Mouse (Mus musculus) thymus, adult 2 months (tissue): ENCODE measurements around the gene Xirp1. TPM values are rescaled to one million over a fixed set of nuclear protein-coding genes. Genes with fewer than 3 reads are reported as not detected.

Source experiments
- DNase-seq: peaks from one replicate; pipeline ENCODE4 v3.0.0; 2021
- H3K27ac ChIP-seq: fragments of 200-500 bp; 2 replicates; pipeline ENCODE4 v1.5.1; 2012; ENCODE audit warnings: low read length, control low read depth; ENCODE audit not compliant: control insufficient read depth, insufficient read depth
- H3K27me3 ChIP-seq: fragments of 200-500 bp; 2 replicates; pipeline ENCODE4 v1.6.1; 2012; ENCODE audit warnings: mild to moderate bottlenecking, low read length, moderate library complexity, mixed read lengths; ENCODE audit not compliant: control insufficient read depth, insufficient read depth
- H3K36me3 ChIP-seq: fragments of 200-500 bp; 2 replicates; pipeline ENCODE4 v1.6.1; 2012; ENCODE audit warnings: mild to moderate bottlenecking, low read length, moderate library complexity; ENCODE audit not compliant: control insufficient read depth, insufficient read depth
- H3K4me1 ChIP-seq: fragments of 200-500 bp; replicated peaks from 2 replicates; pipeline ENCODE4 v1.6.1; 2012; ENCODE audit warnings: low read length; ENCODE audit not compliant: control insufficient read depth, insufficient read depth
- H3K4me3 ChIP-seq: fragments of 200-500 bp; 2 replicates; pipeline ENCODE4 v1.5.1; 2012; ENCODE audit warnings: mild to moderate bottlenecking, low read length, control low read depth, moderate library complexity; ENCODE audit not compliant: control insufficient read depth, insufficient read depth
- CTCF ChIP-seq: fragments of 200-500 bp; IDR thresholded peaks from 2 replicates; pipeline ENCODE4 v1.5.1; 2012; ENCODE audit warnings: mild to moderate bottlenecking, control low read depth, low read length, moderate library complexity, borderline replicate concordance; ENCODE audit not compliant: control insufficient read depth, poor library complexity, insufficient read depth; ENCODE audit errors: extremely low read depth
- POLR2A ChIP-seq: fragments of 200-500 bp; IDR thresholded peaks from 2 replicates; pipeline ENCODE4 v1.6.1; 2012; ENCODE audit warnings: mild to moderate bottlenecking, low read length, control low read depth, moderate library complexity; ENCODE audit not compliant: control insufficient read depth, poor library complexity, insufficient read depth; ENCODE audit errors: extremely low read depth
- WGBS: fragments of 180-500 bp; shearing (Covaris S2); methylation state at CpG from one replicate; pipeline ENCODE4 v1.1.7; 2018; 5-methylcytosine and 5-hydroxymethylcytosine counted together
- polyA plus RNA-seq: library from polyadenylated mRNA; depleted of rRNA; stranded (reverse); fragments of >200 nt; gene quantifications from 2 replicates; pipeline ENCODE4 v1.2.3, GENCODE M21; 2012; rRNA removed

Gene Xirp1
- polyA plus RNA-seq, 1 experiment, result 2.3 TPM

GRCm38 (mm10) chr9:119965186-119965585 is 58.2 kb downstream of the Xirp1 start:
- no peak for TF ChIP-seq CTCF
- TF ChIP-seq POLR2A, result no peak
- DNase-seq, result no peak
- Histone ChIP-seq H3K27me3 (no peaks in the 10 kb centered on the region), H3K27ac (no peak overlapping the region), H3K36me3 (no peaks in the 10 kb centered on the region), H3K4me3 (no peak overlapping the region), H3K4me1 (no peaks in the 10 kb centered on the region)
- WGBS, result 88% methylated on average over 3 of the region's 3 CpGs

DNA sequence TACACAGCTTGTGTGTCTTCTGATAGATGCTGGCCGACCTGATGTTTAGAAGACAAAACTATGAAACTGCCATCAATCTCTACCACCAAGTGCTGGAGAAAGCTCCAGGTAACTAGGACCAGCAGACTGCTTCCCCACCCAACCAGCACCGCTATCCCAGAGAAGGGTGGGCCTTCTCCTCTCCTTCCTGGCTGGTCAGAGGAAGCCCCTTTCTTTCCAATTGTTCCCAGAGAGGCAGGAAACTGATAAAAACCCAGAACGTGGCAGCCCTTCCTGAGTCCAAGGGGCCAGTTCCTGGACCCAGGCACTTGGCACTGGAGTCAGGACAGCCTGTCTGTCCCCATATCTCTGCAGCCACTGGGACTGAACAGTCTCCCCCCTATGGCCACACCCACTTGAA is 59.2 kb downstream of the Xirp1 start:
- Histone ChIP-seq H3K36me3 (no peaks in the 10 kb centered on the region), H3K27me3 (no peaks in the 10 kb centered on the region), H3K4me3 (no peak overlapping the region), H3K4me1 (no peaks in the 10 kb centered on the region), H3K27ac (no peak overlapping the region)
- no peak for DNase-seq
- 81% methylated on average over 3 of the region's 3 CpGs for WGBS
- no peak for TF ChIP-seq CTCF
- TF ChIP-seq POLR2A, result no peak

Other genes starting within 250 kb of the Xirp1 start
- gene Scn11a, start 198.1 kb downstream of the Xirp1 start, polyA plus RNA-seq, result 0.04 TPM in 1 of 2 replicates, not detected in the other
- gene Wdr48, start 128.7 kb downstream of the Xirp1 start, polyA plus RNA-seq, result 78.9 and 90.5 TPM in 2 replicates
- gene Gorasp1, start 86.0 kb downstream of the Xirp1 start, polyA plus RNA-seq, result 10.8 and 11.0 TPM in 2 replicates
- gene Ttc21a, start 86.0 kb downstream of the Xirp1 start, polyA plus RNA-seq, result 0.18 and 0.29 TPM in 2 replicates
- gene Csrnp1, start 38.9 kb downstream of the Xirp1 start, polyA plus RNA-seq, result 283 and 325 TPM in 2 replicates
- 5.1 and 7.5 TPM in 2 replicates for gene Cx3cr1, start 46.3 kb upstream of the Xirp1 start, polyA plus RNA-seq
- gene Ccr8, start 68.5 kb upstream of the Xirp1 start, polyA plus RNA-seq, result 19.2 and 21.0 TPM in 2 replicates
- gene Slc25a38, start 86.8 kb upstream of the Xirp1 start, polyA plus RNA-seq, result 67.8 and 79.9 TPM in 2 replicates
- 5,416 and 5,545 TPM in 2 replicates for gene Rpsa, start 104.1 kb upstream of the Xirp1 start, polyA plus RNA-seq
- gene Mobp, start 126.1 kb upstream of the Xirp1 start, polyA plus RNA-seq, result 0.48 TPM in 1 of 2 replicates, not detected in the other